Mouse (Mus musculus) Muller cell, postnatal 12 days (primary cell): ENCODE measurements around the gene Nrbp1.

Experiments used
- DNase-seq: peaks from one replicate; pipeline ENCODE4 v3.0.0-alpha.2; 2015; ENCODE audit errors: inconsistent ontology term

The Nrbp1 gene

GRCm38 (mm10) chr5:31240637-31241521 is at the start of gene Nrbp1, which contains the start of gene Gm9970:
Nrbp1 (plus strand) TSS chr5:31240864.
Gm9970 (minus strand) TSS chr5:31241232.
- peak; percentile 99 for DNase-seq

GRCm38 (mm10) chr5:31192045-31192938 is 48.4 kb upstream of the Nrbp1 start:
- no peak for DNase-seq

- peak; percentile 99 for DNase-seq
Observed at GRCm38 (mm10) chr5:31192939-31193630, 47.6 kb upstream of the Nrbp1 start, which contains the start of the genes Snx17 and Eif2b4. Snx17 (plus strand) TSS chr5:31193227. Eif2b4 (minus strand) TSS chr5:31193430.

GRCm38 (mm10) chr5:31193631-31194281 is 46.9 kb upstream of the Nrbp1 start:
- no peak for DNase-seq

- DNase-seq: no peak
Observed at GRCm38 (mm10) chr5:31194486-31195485, 45.9 kb upstream of the Nrbp1 start.

- DNase-seq: no peak
Observed at GRCm38 (mm10) chr5:31195671-31196070, 45.0 kb upstream of the Nrbp1 start.

- DNase-seq: no peak
Observed at GRCm38 (mm10) chr5:31196207-31196606, 44.5 kb upstream of the Nrbp1 start.

GRCm38 (mm10) chr5:31197072-31197471 is 43.6 kb upstream of the Nrbp1 start:
- DNase-seq: no peak

GRCm38 (mm10) chr5:31198170-31198569 is 42.5 kb upstream of the Nrbp1 start:
- no peak for DNase-seq

GRCm38 (mm10) chr5:31198616-31199320 is 41.9 kb upstream of the Nrbp1 start:
- DNase-seq: no peak

GRCm38 (mm10) chr5:31199321-31199892 is 41.3 kb upstream of the Nrbp1 start:
- no peak for DNase-seq

- no peak for DNase-seq
Observed at GRCm38 (mm10) chr5:31199893-31200292, 40.8 kb upstream of the Nrbp1 start.

- DNase-seq: no peak
Observed at GRCm38 (mm10) chr5:31200327-31200768, 40.3 kb upstream of the Nrbp1 start.

- DNase-seq: no peak
Observed at GRCm38 (mm10) chr5:31201042-31201741, 39.5 kb upstream of the Nrbp1 start.

- DNase-seq: peak; percentile 97
Observed at GRCm38 (mm10) chr5:31201742-31202590, 38.7 kb upstream of the Nrbp1 start, which contains the start of gene Zfp513. Zfp513 (minus strand) TSS chr5:31202303.

GRCm38 (mm10) chr5:31202933-31203332 is 37.7 kb upstream of the Nrbp1 start:
- DNase-seq: no peak

GRCm38 (mm10) chr5:31203866-31204265 is 36.8 kb upstream of the Nrbp1 start:
- no peak for DNase-seq
